19 mouse cellular contexts compared by ENCODE assay signal in genomic region chr8:119269576-119269975, GRCm38 (mm10).
"Had no signal": no experiment of that assay in that cellular context is flagged by ENCODE, and none has a peak within 500 bp of the region (broad histone marks: within the 10 kb centered on the region; RNA-seq: fewer than 3 reads in every experiment).

No protein-coding gene starts in this region.

- H3K4me3 ChIP-seq: layer of hippocampus, adult 2 months; limb, embryonic 10.5 days; limb, embryonic 13.5 days; liver, embryonic 13.5 days; lung, embryonic 15.5 days; midbrain, embryonic 12.5 days; midbrain, embryonic 15.5 days; stomach, embryonic 15.5 days had no signal

- H3K4me1 ChIP-seq: limb, embryonic 10.5 days; limb, embryonic 13.5 days; liver, embryonic 13.5 days; lung, embryonic 15.5 days; midbrain, embryonic 12.5 days; midbrain, embryonic 15.5 days; stomach, embryonic 15.5 days had no signal

- H3K9ac ChIP-seq: limb, embryonic 13.5 days; liver, embryonic 13.5 days; lung, embryonic 15.5 days; midbrain, embryonic 12.5 days; midbrain, embryonic 15.5 days; stomach, embryonic 15.5 days had no signal

- H3K36me3 ChIP-seq: limb, embryonic 10.5 days; limb, embryonic 13.5 days; liver, embryonic 13.5 days; lung, embryonic 15.5 days; midbrain, embryonic 12.5 days; midbrain, embryonic 15.5 days; stomach, embryonic 15.5 days had no signal

- DNase-seq: kidney, adult 2 months; kidney, postnatal 25 days; layer of hippocampus, adult 9-11 months; liver, embryonic 13.5 days; right cerebral cortex, adult 18-20 months; right cerebral cortex, postnatal 14 days; right cerebral cortex, postnatal 4 days; spleen, adult 18-20 months; thymus, postnatal 25 days had no signal

- H3K27me3 ChIP-seq: limb, embryonic 13.5 days; liver, embryonic 13.5 days; lung, embryonic 15.5 days; midbrain, embryonic 12.5 days; midbrain, embryonic 15.5 days; stomach, embryonic 15.5 days had no signal

- ATAC-seq: intestine, postnatal 0 days; midbrain, embryonic 15.5 days had no signal

- H3K4me2 ChIP-seq: limb, embryonic 13.5 days; liver, embryonic 13.5 days; lung, embryonic 15.5 days; midbrain, embryonic 12.5 days; midbrain, embryonic 15.5 days; stomach, embryonic 15.5 days had no signal

- H3K9me3 ChIP-seq: limb, embryonic 10.5 days; limb, embryonic 13.5 days; liver, embryonic 13.5 days; lung, embryonic 15.5 days; midbrain, embryonic 12.5 days; midbrain, embryonic 15.5 days; stomach, embryonic 15.5 days had no signal

- H3K27ac ChIP-seq: kidney, postnatal 0 days; layer of hippocampus, adult 2 months; limb, embryonic 10.5 days; limb, embryonic 13.5 days; liver, embryonic 13.5 days; lung, embryonic 15.5 days; macrophage; midbrain, embryonic 12.5 days; midbrain, embryonic 15.5 days; stomach, embryonic 15.5 days had no signal
